Mouse (Mus musculus) gastrocnemius, postnatal 10 days (tissue): Measurements from ENCODE around the gene Gnas. TPM values are rescaled to one million over a fixed set of nuclear protein-coding genes. Genes with fewer than 3 reads are reported as not detected.

Source experiments
- DNase-seq: peaks from one replicate; pipeline ENCODE4 v3.0.0; 2021; ENCODE audit warnings: mixed read lengths
- long read RNA-seq, 2 experiments: library from polyadenylated mRNA; stranded (forward); transcript quantifications; one replicate each; pipeline ENCODE4 v2.0.0; 2021
- total RNA-seq, 2 experiments: library from RNA; stranded (reverse); gene quantifications; 2 replicates each; pipeline ENCODE4 v1.2.3; 2021

Gene Gnas
- 1,000 to 10,000 TPM; 2,149 to 2,299 TPM for total RNA-seq
- long read RNA-seq, experiment 1, transcript Gnas-207 (11 exons, 1,789 nt): minor isoform, 283 of 1,916 reads
- long read RNA-seq, experiment 1, transcript Gnas-211 (13 exons, 2,465 nt): minor isoform, 155 of 1,916 reads
- long read RNA-seq, experiment 1, transcript Gnas-208 (12 exons, 1,716 nt): major isoform, 1,053 of 1,916 reads
- long read RNA-seq, experiment 1, transcript Gnas-206 (11 exons, 1,695 nt): minor isoform, 135 of 1,916 reads
- long read RNA-seq, experiment 1, partial matches to known transcripts: 134 of 1,916 reads
- long read RNA-seq, experiment 1, other reads (novel, unspliced or antisense): 100 of 1,916 reads
- long read RNA-seq, experiment 2, transcript Gnas-206 (11 exons, 1,695 nt): minor isoform, 150 of 1,764 reads
- long read RNA-seq, experiment 2, transcript Gnas-211 (13 exons, 2,465 nt): minor isoform, 100 of 1,764 reads
- long read RNA-seq, experiment 2, transcript Gnas-207 (11 exons, 1,789 nt): minor isoform, 355 of 1,764 reads
- long read RNA-seq, experiment 2, transcript Gnas-208 (12 exons, 1,716 nt): major isoform, 925 of 1,764 reads
- long read RNA-seq, experiment 2, partial matches to known transcripts: 140 of 1,764 reads
- long read RNA-seq, experiment 2, other reads (novel, unspliced or antisense): 47 of 1,764 reads

DNA sequence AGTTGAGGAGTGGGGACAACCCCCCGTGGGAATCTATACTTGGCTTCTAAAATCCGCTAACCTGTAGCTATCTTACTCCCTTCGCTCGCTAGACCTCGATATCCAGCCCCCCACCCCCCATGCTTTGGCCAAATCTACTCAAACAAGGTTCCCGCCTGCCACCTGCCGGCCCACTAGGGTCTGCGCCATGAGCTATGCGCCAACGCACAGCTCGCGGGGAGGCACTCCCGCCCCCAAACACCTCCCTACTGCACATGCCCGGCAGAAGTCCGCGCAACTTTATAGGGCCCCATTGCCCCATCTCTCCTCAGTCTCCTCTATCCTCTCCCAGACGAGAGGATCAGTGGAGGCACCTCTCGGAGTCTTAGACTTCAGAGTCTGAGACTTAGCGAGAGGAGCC lies at the start of gene Gnas:
Gene Gnas (plus strand): TSS at position 310 of the 400 bp plus-strand sequence.
- peak; percentile 61 for DNase-seq

DNA sequence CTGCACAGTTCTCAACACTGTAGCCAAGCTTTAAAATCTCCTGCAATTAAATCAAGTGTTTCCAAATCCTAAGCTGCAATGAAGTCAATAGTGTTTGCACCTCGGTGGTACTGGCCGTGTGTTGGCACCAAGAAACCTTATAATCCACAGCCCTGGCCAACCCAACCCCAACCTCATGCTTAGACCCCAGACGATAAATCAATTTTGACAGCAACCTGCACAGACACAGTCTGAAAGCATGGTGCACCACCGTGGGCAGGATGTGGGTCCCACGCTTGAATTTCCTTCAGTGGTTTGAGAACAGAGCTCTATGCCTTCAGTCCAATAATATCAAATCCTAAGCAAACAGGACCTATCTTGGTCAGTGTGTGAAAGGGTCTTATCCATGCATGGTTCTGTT lies 41.7 kb upstream of the Gnas start:
- DNase-seq: no peak

DNA sequence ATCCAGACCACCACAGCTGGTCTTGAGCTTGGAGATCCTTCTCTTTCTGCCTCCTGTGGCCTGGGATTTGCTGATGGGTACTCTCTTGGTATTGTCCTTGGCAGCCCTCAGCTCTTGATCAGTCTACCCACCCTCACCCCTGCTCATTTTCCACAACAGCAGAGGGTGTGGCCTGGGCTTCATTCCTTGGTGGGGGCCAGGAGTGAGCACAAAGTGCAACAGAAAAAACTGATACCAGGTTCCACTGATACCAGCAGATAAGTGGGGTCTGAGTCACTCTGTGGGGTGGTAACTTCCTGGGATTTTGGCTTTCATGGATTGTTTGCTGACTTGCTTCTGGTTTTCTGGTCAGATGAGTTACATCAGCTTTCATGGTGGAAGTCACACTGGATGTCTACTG lies 32.2 kb upstream of the Gnas start:
- no peak for DNase-seq

GRCm38 (mm10) chr2:174257312-174257711 lies 26.8 kb upstream of the Gnas start:
- DNase-seq: no peak

GRCm38 (mm10) chr2:174260004-174260403 lies 24.1 kb upstream of the Gnas start:
- no peak for DNase-seq

- DNase-seq: no peak
These were observed 23.0 kb upstream of the Gnas start for GRCm38 (mm10) chr2:174260908-174261800.

DNA sequence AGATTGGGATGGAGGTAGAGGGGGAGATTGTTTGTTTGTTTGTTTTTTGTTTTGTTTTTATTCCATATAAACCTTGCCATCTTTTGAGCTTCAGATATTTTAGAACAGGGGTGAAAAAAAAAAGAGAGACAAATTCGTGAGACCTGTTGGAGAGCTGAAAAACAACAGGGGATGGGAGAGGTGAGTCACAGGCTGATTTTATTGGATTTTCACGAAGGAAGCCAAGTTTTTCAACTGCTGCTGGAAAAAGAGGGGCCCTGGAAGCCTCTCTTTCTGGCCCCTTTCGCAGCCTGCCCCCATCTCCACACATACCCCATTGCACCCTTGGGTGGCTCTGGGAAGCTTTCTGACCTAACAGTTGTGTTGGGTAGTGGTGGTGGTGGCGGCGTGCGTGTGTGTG lies 22.3 kb upstream of the Gnas start:
- DNase-seq: no peak

DNA sequence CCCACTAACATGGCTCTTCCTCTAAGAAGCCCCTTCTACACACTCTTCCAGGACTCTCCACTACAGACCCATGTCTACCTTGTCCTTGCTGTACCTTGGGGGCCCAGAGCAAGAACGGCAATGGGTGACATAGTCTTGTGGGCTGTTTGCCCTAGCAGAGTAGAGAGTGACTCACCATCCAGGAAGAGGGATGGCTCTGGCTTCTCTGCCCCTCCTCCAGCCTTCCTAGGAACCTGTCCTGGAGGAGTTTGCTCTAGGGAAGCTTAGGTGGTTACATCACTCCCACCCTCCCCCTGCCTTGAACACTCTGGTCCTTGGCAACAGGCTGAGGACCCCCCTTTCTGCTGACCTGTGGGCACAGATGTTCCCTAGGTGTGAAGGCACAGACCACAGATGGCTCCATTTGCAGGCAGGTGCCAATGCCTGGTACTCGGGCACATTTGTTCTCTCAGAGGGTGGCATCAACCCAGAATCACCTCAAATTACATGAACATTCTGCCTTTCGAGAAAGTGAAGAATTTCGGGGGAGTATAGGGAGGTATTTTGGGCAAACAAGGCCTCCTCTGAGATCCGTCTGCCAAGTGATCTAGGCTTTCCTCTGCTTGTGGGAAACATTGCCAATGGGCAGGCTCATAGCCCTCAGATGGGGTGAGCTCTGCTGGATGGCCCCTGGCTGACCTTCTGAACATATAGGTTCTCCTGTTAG lies 20.9 kb upstream of the Gnas start:
- DNase-seq: no peak

DNA sequence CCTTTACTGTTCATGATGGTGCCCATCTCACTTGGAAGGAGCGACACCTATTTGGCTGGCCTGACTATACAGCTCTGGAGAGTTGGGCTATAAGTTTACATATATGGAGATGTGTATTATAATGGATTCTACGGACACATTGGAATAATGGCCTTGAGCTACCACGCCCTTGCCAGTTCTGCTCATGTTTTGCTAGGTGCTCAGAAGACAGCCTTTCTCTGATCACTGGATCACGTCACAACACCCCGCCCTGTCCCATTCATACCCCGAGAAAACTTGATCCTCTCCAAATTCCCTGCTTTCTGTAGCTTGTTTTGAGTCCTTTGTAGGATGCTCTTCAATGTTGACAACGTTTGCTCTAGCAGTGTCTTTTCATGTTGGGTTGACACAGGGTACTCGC lies 19.9 kb upstream of the Gnas start:
- DNase-seq: no peak

DNA sequence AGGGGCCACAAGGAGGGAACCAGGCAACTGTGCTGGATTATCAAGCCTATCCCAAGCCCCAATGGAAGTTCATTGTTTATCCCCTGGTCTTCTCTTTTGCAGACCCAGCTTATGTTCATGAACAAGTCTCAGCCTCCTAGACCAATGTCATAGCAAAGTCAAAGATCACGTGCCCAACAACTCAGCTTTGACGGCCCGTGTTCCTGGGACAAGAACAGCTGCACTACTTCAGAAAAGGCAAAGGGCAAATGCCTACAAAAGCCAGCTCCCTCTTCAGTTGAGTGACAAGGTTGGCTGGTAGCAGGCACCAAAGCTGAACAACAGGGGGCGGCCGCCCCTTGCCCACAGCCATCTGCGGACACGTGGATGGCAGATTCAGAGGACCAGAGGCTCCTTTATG lies 13.7 kb upstream of the Gnas start:
- DNase-seq: no peak

DNA sequence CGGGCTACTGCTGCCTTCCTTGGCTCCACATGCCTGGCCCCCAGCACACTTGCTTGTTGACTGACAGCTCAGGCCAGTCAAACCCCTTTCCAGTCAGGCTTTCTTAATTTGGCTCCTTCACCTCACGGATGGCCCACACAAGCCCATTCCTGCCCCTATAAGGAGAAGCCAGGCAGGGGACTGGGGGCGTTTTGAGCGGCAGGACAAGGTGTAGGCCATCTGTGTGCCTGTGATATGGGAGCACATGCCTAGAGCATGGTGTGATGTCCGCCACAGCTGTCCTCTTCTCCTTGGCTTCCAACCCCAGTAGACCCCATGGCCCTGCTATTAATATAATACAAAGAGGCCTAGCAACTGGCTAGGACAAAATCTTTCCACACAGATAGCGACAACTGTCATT lies 12.7 kb upstream of the Gnas start:
- DNase-seq: no peak

DNA sequence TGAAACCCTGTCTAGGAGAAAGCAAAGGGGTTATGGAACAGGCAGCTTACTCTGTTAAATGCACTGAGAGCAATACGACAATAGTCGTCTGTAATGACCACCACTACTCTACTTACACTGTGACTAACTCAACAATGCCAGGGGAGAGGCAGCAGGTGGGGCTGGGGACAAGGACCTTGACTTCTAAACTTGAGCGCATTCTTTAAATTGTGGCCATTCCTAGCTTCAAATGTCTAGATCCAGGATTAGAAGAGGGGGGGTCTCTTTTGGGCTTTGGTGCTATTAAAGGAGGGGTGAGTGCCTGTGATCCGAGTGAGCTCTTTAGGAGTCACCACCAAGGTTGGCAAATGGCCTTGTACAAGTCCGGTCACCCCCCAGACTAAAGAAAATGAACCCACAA lies 11.0 kb upstream of the Gnas start:
- DNase-seq: no peak

DNA sequence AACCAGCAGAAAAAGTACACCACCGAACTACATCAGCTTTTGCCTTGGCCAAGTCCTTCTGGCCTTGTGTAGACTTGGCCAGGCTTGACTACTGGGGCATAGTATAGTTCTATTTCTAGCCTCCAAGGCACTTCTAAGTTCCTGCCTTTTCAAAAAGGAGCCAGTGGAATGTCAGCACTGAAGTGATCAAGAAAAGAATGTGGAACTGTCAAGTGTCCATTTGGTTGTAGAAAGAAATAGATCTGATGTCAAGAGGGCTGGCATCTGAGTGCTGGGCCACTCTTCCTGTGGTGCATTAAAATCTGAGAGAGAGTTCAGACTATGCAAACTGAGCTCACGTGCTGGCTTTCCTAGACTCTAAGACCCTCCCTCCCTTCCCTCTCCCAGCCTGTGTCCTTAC lies 10.2 kb upstream of the Gnas start:
- no peak for DNase-seq

DNA sequence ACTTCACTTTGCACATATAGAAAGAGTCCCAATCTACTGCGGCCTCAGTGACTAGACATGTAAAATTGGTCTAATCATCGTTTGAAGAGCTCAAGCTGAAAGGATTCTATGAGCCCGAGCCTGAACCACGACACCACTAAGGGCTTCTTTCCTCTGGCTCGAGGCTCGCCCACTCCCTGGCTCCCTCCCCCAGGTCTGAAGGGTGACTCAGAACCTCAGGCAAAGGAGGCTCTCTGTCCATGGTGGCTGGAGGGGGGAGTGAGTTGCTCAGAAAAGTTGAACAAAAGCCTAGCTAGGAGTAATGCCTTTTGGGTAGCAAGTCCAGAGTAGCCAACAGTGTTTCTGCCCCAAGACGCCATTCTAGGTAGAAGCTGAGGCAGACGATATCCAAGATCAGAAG lies 4.3 kb upstream of the Gnas start:
- DNase-seq: no peak

GRCm38 (mm10) chr2:174283341-174283740 lies 779 bp upstream of the Gnas start:
- DNase-seq: no peak

DNA sequence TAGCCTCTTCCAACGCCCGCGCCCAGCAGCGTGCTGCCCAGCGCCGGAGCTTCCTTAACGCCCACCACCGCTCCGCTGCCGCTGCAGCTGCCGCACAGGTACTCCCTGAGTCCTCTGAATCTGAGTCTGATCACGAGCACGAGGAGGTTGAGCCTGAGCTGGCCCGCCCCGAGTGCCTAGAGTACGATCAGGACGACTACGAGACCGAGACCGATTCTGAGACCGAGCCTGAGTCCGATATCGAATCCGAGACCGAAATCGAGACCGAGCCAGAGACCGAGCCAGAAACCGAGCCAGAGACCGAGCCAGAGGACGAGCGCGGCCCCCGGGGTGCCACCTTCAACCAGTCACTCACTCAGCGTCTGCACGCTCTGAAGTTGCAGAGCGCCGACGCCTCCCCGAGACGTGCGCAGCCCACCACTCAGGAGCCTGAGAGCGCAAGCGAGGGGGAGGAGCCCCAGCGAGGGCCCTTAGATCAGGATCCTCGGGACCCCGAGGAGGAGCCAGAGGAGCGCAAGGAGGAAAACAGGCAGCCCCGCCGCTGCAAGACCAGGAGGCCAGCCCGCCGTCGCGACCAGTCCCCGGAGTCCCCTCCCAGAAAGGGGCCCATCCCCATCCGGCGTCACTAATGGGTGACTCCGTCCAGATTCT lies 812 bp downstream of the Gnas start:
- no peak for DNase-seq

- no peak for DNase-seq
These were observed 1.9 kb downstream of the Gnas start for GRCm38 (mm10) chr2:174285921-174286470.

DNA sequence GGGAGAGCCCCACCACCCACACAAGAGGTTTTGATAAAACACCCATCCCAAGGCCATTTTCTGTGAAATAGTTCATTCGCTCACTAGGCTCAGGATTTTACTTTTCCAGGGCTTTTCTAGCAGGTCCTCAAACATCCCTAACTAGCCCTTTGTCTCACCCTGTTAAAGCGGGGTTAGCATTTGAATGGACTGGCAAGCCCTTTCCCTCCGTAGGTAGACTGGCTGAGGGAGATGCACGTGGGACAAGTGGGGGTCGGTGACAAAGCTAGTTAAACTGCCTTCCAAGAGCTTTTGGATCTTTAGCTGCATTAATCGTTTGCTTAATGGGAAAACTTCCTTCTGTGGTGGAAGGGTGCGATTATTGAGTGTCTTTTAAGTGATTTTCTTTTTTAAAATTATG lies 3.8 kb downstream of the Gnas start:
- no peak for DNase-seq

DNA sequence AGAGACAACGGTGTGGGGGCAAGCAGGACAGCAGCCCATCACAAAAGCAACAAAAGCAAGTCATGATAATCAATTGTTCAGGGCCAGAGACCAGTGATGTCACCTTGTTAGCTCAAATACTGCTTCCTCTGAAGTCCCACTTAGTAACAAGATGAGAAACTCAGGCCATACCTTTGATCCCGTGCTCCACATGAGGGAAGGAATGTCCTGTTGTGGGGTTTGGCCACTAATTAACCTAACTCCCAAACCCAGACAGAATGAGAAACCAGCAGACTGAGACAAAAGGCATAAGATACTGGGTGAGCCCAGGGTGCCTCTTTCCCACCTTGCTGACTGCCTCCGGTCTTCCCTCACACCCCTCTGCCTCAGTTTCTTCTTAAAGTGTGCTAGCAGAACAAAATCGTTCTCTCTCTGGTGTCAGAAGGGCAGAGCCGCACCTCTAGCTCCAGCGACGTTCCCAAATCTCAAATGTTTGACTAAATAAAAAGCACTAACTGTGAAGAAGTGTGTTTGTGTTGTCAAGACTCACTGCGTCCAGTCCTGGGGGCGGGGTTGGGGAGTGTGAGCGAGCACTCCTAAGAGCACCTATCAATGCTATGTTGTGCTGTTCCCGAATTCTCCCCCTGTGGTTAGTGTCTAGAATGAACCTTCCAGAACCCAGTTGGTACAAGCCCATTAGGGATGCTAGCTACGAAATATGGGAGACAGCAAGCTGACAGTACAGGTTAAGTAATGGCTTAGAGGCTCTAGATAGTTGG lies 4.7 kb downstream of the Gnas start:
- no peak for DNase-seq

- no peak for DNase-seq
These were observed 7.0 kb downstream of the Gnas start for GRCm38 (mm10) chr2:174291029-174291661.
